Mouse (Mus musculus) cerebellum, adult 2 months (tissue): ENCODE measurements at regions not wholly inside any gene's neighbourhood (a gene's known extent, or its start where the extent isn't known, plus 50 kb on each side); places are given as distances from the start of the nearest gene placed in this dataset.

Source experiments
- CTCF ChIP-seq: fragments of 200-500 bp; IDR thresholded peaks from 2 replicates; pipeline ENCODE4 v1.5.1; 2011; ENCODE audit warnings: low read depth, mild to moderate bottlenecking, control low read depth, low read length, moderate library complexity, borderline replicate concordance; ENCODE audit not compliant: insufficient read depth
- POLR2A ChIP-seq: fragments of 200-500 bp; IDR thresholded peaks from 2 replicates; pipeline ENCODE4 v1.6.1; 2011; ENCODE audit warnings: low read length, control low read depth, borderline replicate concordance; ENCODE audit not compliant: insufficient read depth

DNA sequence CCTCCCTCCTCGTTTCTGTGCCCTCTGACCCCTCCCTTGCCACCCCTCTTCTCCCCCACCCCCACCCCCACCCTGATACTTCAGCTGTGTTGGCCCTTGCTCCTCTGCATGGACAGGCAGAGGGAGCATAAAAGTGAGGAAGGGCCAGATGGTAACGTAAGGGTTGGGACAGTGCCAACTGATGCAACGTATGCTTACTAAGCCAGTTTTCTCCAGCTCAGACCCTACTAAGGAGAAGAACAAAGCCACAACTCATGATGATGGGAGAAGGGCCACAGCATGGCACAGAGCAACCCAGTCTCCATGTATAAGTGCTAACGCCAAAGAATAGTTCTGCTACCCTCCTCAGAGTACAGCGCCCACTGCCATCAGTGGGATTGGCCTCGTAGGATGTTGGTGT, 58.0 kb upstream of the Sh3gl3 start:
- TF ChIP-seq CTCF: no peak
- TF ChIP-seq POLR2A: no peak
